Mouse (Mus musculus) spleen, adult 2 months (tissue): ENCODE data around the gene Arhgef10l.

Experiments
- CTCF ChIP-seq: fragments of 200-500 bp; IDR thresholded peaks from 2 replicates; pipeline ENCODE4 v1.5.1; 2011; ENCODE audit warnings: mild to moderate bottlenecking, inconsistent platforms; ENCODE audit not compliant: insufficient read depth, insufficient read length, insufficient replicate concordance; ENCODE audit errors: extremely low read depth
- POLR2A ChIP-seq: fragments of 200-500 bp; IDR thresholded peaks from 2 replicates; pipeline ENCODE4 v1.6.1; 2011; ENCODE audit warnings: low read depth, low read length, inconsistent platforms

- TF ChIP-seq CTCF (no peak), POLR2A (no peak)
Measured at GRCm38 (mm10) chr4:140708297-140708927, 42.6 kb upstream of the Arhgef10l start.
